Mouse (Mus musculus): ENCODE measurements at regions not wholly inside any gene's neighbourhood (a gene's known extent, or its start where the extent isn't known, plus 50 kb on each side); places are given as distances from the start of the nearest gene placed in this dataset.

GRCm38 (mm10) chr2:128381684-128382205 lies 209.3 kb upstream of the Spdye4c start:
- Histone ChIP-seq H3K27me3 (ENCODE audit: insufficient read depth, low read length) (no peaks in the 10 kb centered on the region), H3K4me1 (replicated peaks; ENCODE audit: low read depth, low read length) (peaks cover 18% of the 10 kb centered on the region), H3K4me3 (replicated peaks; ENCODE audit: low read length) (no peak overlapping the region), H3K9me3 (ENCODE audit: low read length) (no peaks in the 10 kb centered on the region), H3K36me3 (ENCODE audit: insufficient read depth, low read length) (no peaks in the 10 kb centered on the region)
- TF ChIP-seq NANOG (IDR thresholded peaks at IDR 0.05; ENCODE audit: borderline replicate concordance, low read length) (no peak), CTCF (conservative IDR thresholded peaks at IDR 0.05; ENCODE audit: low read length) (no peak)

- no peak overlapping the region for H3K4me3 ChIP-seq (replicated peaks; ENCODE audit: low read length)
- H3K9me3 ChIP-seq (ENCODE audit: low read length), result no peaks in the 10 kb centered on the region
- H3K27me3 ChIP-seq (ENCODE audit: insufficient read depth, low read length), result no peaks in the 10 kb centered on the region
- no peaks in the 10 kb centered on the region for H3K36me3 ChIP-seq (ENCODE audit: insufficient read depth, low read length)
- TF ChIP-seq POU5F1 (IDR thresholded peaks at IDR 0.05; ENCODE audit: borderline replicate concordance, low read length) (no peak), NANOG (IDR thresholded peaks at IDR 0.05; ENCODE audit: borderline replicate concordance, low read length) (no peak), CTCF (conservative IDR thresholded peaks at IDR 0.05; ENCODE audit: low read length) (no peak)
- H3K4me1 ChIP-seq (replicated peaks; ENCODE audit: low read depth, low read length), result peaks cover 11% of the 10 kb centered on the region
Measured at GRCm38 (mm10) chr2:128382473-128382872, 208.5 kb upstream of the Spdye4c start.

DNA sequence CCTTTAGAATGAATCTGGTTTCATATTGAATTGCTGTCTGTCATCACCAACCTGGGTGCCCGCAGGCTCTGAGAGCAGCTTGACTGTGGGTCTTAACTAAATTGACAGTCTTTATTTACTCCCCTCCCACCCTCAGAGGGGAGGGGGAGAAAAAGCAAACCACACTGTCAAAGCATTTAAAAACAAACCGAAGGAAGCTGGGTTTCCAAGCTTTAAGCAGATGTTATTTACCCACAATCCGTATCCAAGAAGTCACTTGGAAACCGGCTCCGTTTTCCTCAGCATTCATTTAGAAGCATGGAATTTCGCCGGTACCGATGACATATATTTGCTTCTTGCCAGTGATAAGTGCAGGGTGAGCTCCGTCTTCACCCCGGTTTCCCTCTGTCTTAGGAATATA lies 206.4 kb upstream of the Spdye4c start:
- H3K4me3 ChIP-seq (replicated peaks; ENCODE audit: low read length), result no peak overlapping the region
- no peaks in the 10 kb centered on the region for H3K36me3 ChIP-seq (ENCODE audit: insufficient read depth, low read length)
- H3K4me1 ChIP-seq (replicated peaks; ENCODE audit: low read depth, low read length), result peaks cover 8% of the 10 kb centered on the region
- TF ChIP-seq CTCF (conservative IDR thresholded peaks at IDR 0.05; ENCODE audit: low read length) (no peak), NANOG (IDR thresholded peaks at IDR 0.05; ENCODE audit: borderline replicate concordance, low read length) (no peak), POU5F1 (IDR thresholded peaks at IDR 0.05; ENCODE audit: borderline replicate concordance, low read length) (no peak)
- H3K9me3 ChIP-seq (ENCODE audit: low read length), result no peaks in the 10 kb centered on the region
- H3K27me3 ChIP-seq (ENCODE audit: insufficient read depth, low read length), result no peaks in the 10 kb centered on the region

DNA sequence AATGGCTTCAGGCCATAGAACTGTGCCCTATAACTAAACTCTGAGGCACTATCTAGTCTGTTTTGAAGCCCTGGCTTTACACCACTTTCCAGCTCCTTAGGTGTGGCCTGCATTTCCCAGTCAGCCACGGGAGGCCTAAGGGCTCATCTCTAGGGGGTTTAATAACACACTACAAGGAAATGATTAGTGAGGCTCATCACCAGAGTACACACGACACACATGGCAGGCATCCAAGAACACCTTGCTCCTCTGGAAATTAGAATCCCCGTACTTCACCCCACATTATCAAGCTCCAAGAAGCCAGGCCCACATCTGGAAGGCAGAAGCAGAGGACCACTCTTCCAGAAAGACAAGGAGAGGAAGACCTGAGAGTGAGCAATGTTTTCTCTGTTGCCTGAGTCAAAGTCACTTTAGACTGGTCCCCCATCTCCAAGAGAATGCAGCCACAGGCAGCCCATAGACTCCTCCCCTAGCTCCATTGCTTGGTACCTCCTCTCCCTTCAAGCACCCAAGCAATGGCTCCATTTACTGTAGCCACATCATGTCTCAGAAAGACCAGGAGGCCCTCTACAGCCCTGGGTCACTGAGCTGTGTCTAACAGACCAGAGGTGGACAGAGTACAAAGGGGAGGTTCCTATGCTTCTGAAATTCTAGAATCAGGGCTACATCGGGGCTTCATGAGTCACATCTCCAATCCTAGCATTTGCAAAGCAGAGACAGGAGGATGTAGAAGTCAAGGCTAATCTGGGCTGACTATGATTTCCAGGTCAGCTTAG lies 204.0 kb upstream of the Spdye4c start:
- H3K36me3 ChIP-seq (ENCODE audit: insufficient read depth, low read length), result no peaks in the 10 kb centered on the region
- H3K4me3 ChIP-seq (replicated peaks; ENCODE audit: low read length), result no peak overlapping the region
- TF ChIP-seq POU5F1 (IDR thresholded peaks at IDR 0.05; ENCODE audit: borderline replicate concordance, low read length) (no peak), NANOG (IDR thresholded peaks at IDR 0.05; ENCODE audit: borderline replicate concordance, low read length) (no peak), CTCF (conservative IDR thresholded peaks at IDR 0.05; ENCODE audit: low read length) (no peak)
- H3K27me3 ChIP-seq (ENCODE audit: insufficient read depth, low read length), result no peaks in the 10 kb centered on the region
- no peaks in the 10 kb centered on the region for H3K9me3 ChIP-seq (ENCODE audit: low read length)
- H3K4me1 ChIP-seq (replicated peaks; ENCODE audit: low read depth, low read length), result peaks cover 9% of the 10 kb centered on the region

- H3K27me3 ChIP-seq (ENCODE audit: insufficient read depth, low read length), result no peaks in the 10 kb centered on the region
- H3K36me3 ChIP-seq (ENCODE audit: insufficient read depth, low read length), result no peaks in the 10 kb centered on the region
- H3K9me3 ChIP-seq (ENCODE audit: low read length), result no peaks in the 10 kb centered on the region
- TF ChIP-seq POU5F1 (IDR thresholded peaks at IDR 0.05; ENCODE audit: borderline replicate concordance, low read length), result no peak
- H3K4me1 ChIP-seq (replicated peaks; ENCODE audit: low read depth, low read length), result peaks cover 13% of the 10 kb centered on the region
- no peak overlapping the region for H3K4me3 ChIP-seq (replicated peaks; ENCODE audit: low read length)
Measured at GRCm38 (mm10) chr2:128387851-128388471, 203.0 kb upstream of the Spdye4c start.

- H3K9me3 ChIP-seq (ENCODE audit: low read length), result no peaks in the 10 kb centered on the region
- H3K27me3 ChIP-seq (ENCODE audit: insufficient read depth, low read length), result no peaks in the 10 kb centered on the region
- TF ChIP-seq CTCF (conservative IDR thresholded peaks at IDR 0.05; ENCODE audit: low read length), result no peak
- TF ChIP-seq NANOG (IDR thresholded peaks at IDR 0.05; ENCODE audit: borderline replicate concordance, low read length), result no peak
- no peak for TF ChIP-seq POU5F1 (IDR thresholded peaks at IDR 0.05; ENCODE audit: borderline replicate concordance, low read length)
- peaks cover 13% of the 10 kb centered on the region for H3K4me1 ChIP-seq (replicated peaks; ENCODE audit: low read depth, low read length)
- no peaks in the 10 kb centered on the region for H3K36me3 ChIP-seq (ENCODE audit: insufficient read depth, low read length)
- H3K4me3 ChIP-seq (replicated peaks; ENCODE audit: low read length), result no peak overlapping the region
Measured at GRCm38 (mm10) chr2:128388883-128389470, 202.0 kb upstream of the Spdye4c start.

DNA sequence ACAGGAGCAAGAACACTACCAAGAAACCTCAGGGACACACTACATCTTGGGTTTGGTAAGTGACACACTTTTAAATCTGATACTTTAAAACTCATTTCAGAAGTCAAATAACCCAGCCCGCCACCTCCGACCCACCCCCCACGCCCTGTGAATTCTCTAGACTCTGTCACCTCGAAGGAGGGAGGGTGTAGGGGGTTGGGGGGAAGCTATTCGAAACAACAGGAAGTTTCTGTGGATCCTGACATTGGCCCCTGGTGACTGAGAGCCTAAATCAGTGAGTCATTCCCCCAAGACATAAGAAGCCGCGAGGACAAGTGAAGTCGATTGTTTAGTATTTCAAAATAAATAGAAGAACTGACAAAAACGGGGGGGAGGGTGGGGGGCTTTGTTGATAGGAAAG lies 198.7 kb upstream of the Spdye4c start:
- Histone ChIP-seq H3K27me3 (ENCODE audit: insufficient read depth, low read length) (no peaks in the 10 kb centered on the region), H3K4me3 (replicated peaks; ENCODE audit: low read length) (no peak overlapping the region), H3K36me3 (ENCODE audit: insufficient read depth, low read length) (no peaks in the 10 kb centered on the region), H3K4me1 (replicated peaks; ENCODE audit: low read depth, low read length) (peaks cover 23% of the 10 kb centered on the region), H3K9me3 (ENCODE audit: low read length) (no peaks in the 10 kb centered on the region)
- no peak for TF ChIP-seq POU5F1 (IDR thresholded peaks at IDR 0.05; ENCODE audit: borderline replicate concordance, low read length)
- TF ChIP-seq NANOG (IDR thresholded peaks at IDR 0.05; ENCODE audit: borderline replicate concordance, low read length), result no peak
- TF ChIP-seq CTCF (conservative IDR thresholded peaks at IDR 0.05; ENCODE audit: low read length), result no peak

GRCm38 (mm10) chr2:128393401-128393800 lies 197.6 kb upstream of the Spdye4c start:
- H3K4me3 ChIP-seq (replicated peaks; ENCODE audit: low read length), result no peak overlapping the region
- no peaks in the 10 kb centered on the region for H3K27me3 ChIP-seq (ENCODE audit: insufficient read depth, low read length)
- no peaks in the 10 kb centered on the region for H3K9me3 ChIP-seq (ENCODE audit: low read length)
- no peaks in the 10 kb centered on the region for H3K36me3 ChIP-seq (ENCODE audit: insufficient read depth, low read length)
- H3K4me1 ChIP-seq (replicated peaks; ENCODE audit: low read depth, low read length), result peaks cover 27% of the 10 kb centered on the region
- TF ChIP-seq POU5F1 (IDR thresholded peaks at IDR 0.05; ENCODE audit: borderline replicate concordance, low read length) (no peak), CTCF (conservative IDR thresholded peaks at IDR 0.05; ENCODE audit: low read length) (no peak), NANOG (IDR thresholded peaks at IDR 0.05; ENCODE audit: borderline replicate concordance, low read length) (no peak)

Measured in E14TG2a.4 (cell line).